11 mouse cellular contexts compared by ENCODE assay signal in genomic region chr8:120968308-120968707, GRCm38 (mm10).
"Had no signal": no experiment of that assay in that cellular context is flagged by ENCODE, and none has a peak within 500 bp of the region (broad histone marks: within the 10 kb centered on the region; RNA-seq: fewer than 3 reads in every experiment).

No protein-coding gene starts in this region.

- H3K9ac ChIP-seq: intestine, embryonic 15.5 days; limb, embryonic 12.5 days; liver, embryonic 13.5 days; liver, postnatal 0 days; lung, embryonic 15.5 days; midbrain, embryonic 13.5 days; neural tube, embryonic 12.5 days had no signal

- H3K27ac ChIP-seq: intestine, embryonic 15.5 days; layer of hippocampus, adult 2 months; limb, embryonic 12.5 days; liver, embryonic 13.5 days; lung, embryonic 15.5 days; midbrain, embryonic 13.5 days; neural tube, embryonic 12.5 days; stomach, postnatal 0 days had no signal

- H3K4me2 ChIP-seq: intestine, embryonic 15.5 days; limb, embryonic 12.5 days; liver, embryonic 13.5 days; lung, embryonic 15.5 days; midbrain, embryonic 13.5 days; neural tube, embryonic 12.5 days had no signal

- ATAC-seq: intestine, embryonic 15.5 days; liver, postnatal 0 days; midbrain, embryonic 13.5 days had no signal

- H3K4me3 ChIP-seq: intestine, embryonic 15.5 days; layer of hippocampus, adult 2 months; limb, embryonic 12.5 days; liver, embryonic 13.5 days; lung, embryonic 15.5 days; midbrain, embryonic 13.5 days; neural tube, embryonic 12.5 days had no signal

- H3K36me3 ChIP-seq: intestine, embryonic 15.5 days; limb, embryonic 12.5 days; liver, embryonic 13.5 days; lung, embryonic 15.5 days; midbrain, embryonic 13.5 days; neural tube, embryonic 12.5 days had no signal

- H3K4me1 ChIP-seq: liver, embryonic 13.5 days had no signal

- DNase-seq: liver; liver, embryonic 13.5 days; liver, postnatal 0 days; lung, postnatal 36 days had no signal

- H3K9me3 ChIP-seq: intestine, embryonic 15.5 days; limb, embryonic 12.5 days; liver, embryonic 13.5 days; lung, embryonic 15.5 days; midbrain, embryonic 13.5 days; neural tube, embryonic 12.5 days had no signal
